In the genomic region with DNA sequence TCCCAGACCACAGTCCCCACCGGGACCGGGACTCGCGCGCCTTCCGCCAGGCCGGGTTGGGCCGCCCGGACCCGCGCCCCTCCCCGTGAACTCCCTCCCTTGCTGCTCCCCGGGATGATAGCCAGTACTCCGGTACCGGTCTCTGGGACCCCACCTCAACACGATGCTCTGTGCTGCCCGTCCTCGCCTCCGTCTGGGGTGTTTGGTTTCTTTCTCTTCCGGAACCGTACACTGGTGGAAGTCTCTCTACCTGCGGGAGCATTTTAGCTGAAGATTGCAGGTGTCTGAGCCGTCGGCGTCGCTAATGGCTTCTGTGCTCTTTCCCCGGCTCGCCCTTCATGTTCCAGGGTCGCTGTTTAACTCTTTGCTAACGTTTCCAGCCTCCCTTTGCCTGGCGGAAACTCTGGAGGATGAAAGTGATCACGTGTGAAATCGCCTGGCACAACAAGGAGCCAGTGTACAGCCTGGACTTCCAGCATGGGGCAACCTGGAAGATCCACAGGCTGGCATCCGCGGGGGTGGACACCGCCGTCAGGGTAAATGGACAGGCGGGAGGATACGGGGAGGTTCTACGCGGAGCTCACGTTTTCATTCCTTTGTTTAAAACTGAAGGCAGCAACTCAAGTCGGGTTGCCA, we compare ENCODE assay signal across 8 mouse cellular contexts. TPM values are rescaled to one million over a fixed set of nuclear protein-coding genes. Genes with fewer than 3 reads are reported as not detected.
DNase-seq lines count a peak whose midpoint lies in the region; ATAC-seq and TF ChIP-seq lines count a peak whose summit lies in the region.

No protein-coding gene starts in this region.

- peak; percentile 54; the same call in 1 of the 2 replicates for ATAC-seq in limb, embryonic 14.5 days (ENCODE audit: low FRiP score, low read depth)
- ATAC-seq in neural tube, embryonic 11.5 days (ENCODE audit: insufficient read depth, low FRiP score, low TSS enrichment), result peak; percentile 18; the same call in 1 of the 2 replicates

- intact Hi-C loops in heart, postnatal 14 days (cut with DNase I), result no loop called here

- H3K27ac ChIP-seq in limb, embryonic 14.5 days (replicated peaks; ENCODE audit: low read depth, low read length), result no peak overlapping the region
- H3K27ac ChIP-seq in neural tube, embryonic 11.5 days (ENCODE audit: low read depth, low read length), result no peak overlapping the region

- H3K4me1 ChIP-seq in limb, embryonic 14.5 days (ENCODE audit: control insufficient read depth, insufficient read depth, low read length), result peaks cover 3% of the 10 kb centered on the region; the same call in 1 of the 2 replicates
- peaks cover 7% of the 10 kb centered on the region; the same call in 1 of the 2 replicates for H3K4me1 ChIP-seq in neural tube, embryonic 11.5 days (ENCODE audit: control insufficient read depth, insufficient read depth, low read length)

- WGBS in limb, embryonic 14.5 days, result under 1% methylated on average over 41 of the region's 43 CpGs
- under 1% methylated on average over 43 of the region's 43 CpGs for WGBS in neural tube, embryonic 11.5 days

- H3K4me2 ChIP-seq in limb, embryonic 14.5 days (replicated peaks; ENCODE audit: low read depth, low read length, severe bottlenecking), result peak overlapping the region; percentile 87
- peak overlapping the region; percentile 83 for H3K4me2 ChIP-seq in neural tube, embryonic 11.5 days (ENCODE audit: low read depth)

- H3K4me3 ChIP-seq in limb, embryonic 14.5 days (replicated peaks; ENCODE audit: low read length), result peak overlapping the region; percentile 82
- peak overlapping the region; percentile 59 for H3K4me3 ChIP-seq in neural tube, embryonic 11.5 days (ENCODE audit: low read depth, low read length)

- no peak for TF ChIP-seq POLR2A in limb, embryonic 14.5 days (IDR thresholded peaks at IDR 0.05; ENCODE audit: borderline replicate concordance, extremely low read depth, insufficient read depth, insufficient read length)

- no peaks in the 10 kb centered on the region for H3K9me3 ChIP-seq in limb, embryonic 14.5 days (ENCODE audit: control insufficient read depth, low read length)
- H3K9me3 ChIP-seq in neural tube, embryonic 11.5 days (ENCODE audit: control insufficient read depth, low read length), result no peaks in the 10 kb centered on the region

- H3K27me3 ChIP-seq in limb, embryonic 14.5 days (ENCODE audit: control insufficient read depth, insufficient read depth, low read length), result no peaks in the 10 kb centered on the region
- no peaks in the 10 kb centered on the region for H3K27me3 ChIP-seq in neural tube, embryonic 11.5 days (ENCODE audit: control insufficient read depth, insufficient read depth, low read length)

- H3K9ac ChIP-seq in limb, embryonic 14.5 days (ENCODE audit: low read depth, low read length, severe bottlenecking), result peak overlapping the region; percentile 72
- peak overlapping the region; percentile 59 for H3K9ac ChIP-seq in neural tube, embryonic 11.5 days (ENCODE audit: low read length)

- DNase-seq in layer of hippocampus, adult 11-12 months (ENCODE audit: low spot score), result peak; percentile 11
- no peak for DNase-seq in layer of hippocampus, adult 9-11 months
- DNase-seq in R1 (ENCODE audit: low read depth, low spot score), result peak; percentile 62
- DNase-seq in embryo, embryonic 9.5 days (ENCODE audit: extremely low spot score), result peak; percentile 62
- DNase-seq in heart, postnatal 14 days, result peak; percentile 6 to 16
- peak; percentile 9 for DNase-seq in limb, embryonic 14.5 days (ENCODE audit: low spot score)
- peak; percentile 50 for DNase-seq in neural tube, embryonic 11.5 days (ENCODE audit: low spot score)
- DNase-seq in layer of hippocampus, postnatal 36 days, result no peak

- peaks cover 29% of the 10 kb centered on the region for H3K36me3 ChIP-seq in limb, embryonic 14.5 days (ENCODE audit: control insufficient read depth, insufficient read depth, low read length)
- H3K36me3 ChIP-seq in neural tube, embryonic 11.5 days (ENCODE audit: control insufficient read depth, insufficient read depth, low read length), result peaks cover 3% of the 10 kb centered on the region; the same call in 1 of the 2 replicates

RNA-seq across cellular contexts. Expression of a gene that starts 0.5 kb away (rescaled TPM):
- 1 to 10 TPM; 2.8 TPM for total RNA-seq in heart, postnatal 14 days (2021)
- polyA plus RNA-seq in limb, embryonic 14.5 days (2012; rRNA removed), result 43.2 and 44.4 TPM in 2 replicates
- polyA plus RNA-seq in limb, embryonic 14.5 days (2014; fragmentation: Nextera tagmentation; extraction: Ambion mirVana), result 66.3 and 73.9 TPM in 2 replicates
- 80.9 and 87.2 TPM in 2 replicates for polyA plus RNA-seq in neural tube, embryonic 11.5 days (2014; fragmentation: Nextera tagmentation; extraction: Ambion mirVana)
- total RNA-seq in layer of hippocampus, postnatal 36 days (2021), result under 1 TPM; 0.47 to 0.53 TPM

RNA-seq across cellular contexts. Expression of a gene that starts 52.3 kb away (rescaled TPM):
- 10 to 100 TPM; 18.6 to 19.1 TPM for total RNA-seq in heart, postnatal 14 days (2021)
- polyA plus RNA-seq in limb, embryonic 14.5 days (2012; rRNA removed), result 26.4 and 32.5 TPM in 2 replicates
- 29.3 and 32.0 TPM in 2 replicates for polyA plus RNA-seq in limb, embryonic 14.5 days (2014; fragmentation: Nextera tagmentation; extraction: Ambion mirVana)
- polyA plus RNA-seq in neural tube, embryonic 11.5 days (2014; fragmentation: Nextera tagmentation; extraction: Ambion mirVana), result 33.4 and 34.5 TPM in 2 replicates
- total RNA-seq in layer of hippocampus, postnatal 36 days (2021), result 10 to 100 TPM; 30.4 to 31.2 TPM

Comparison
In these comparisons a context has a peak if more than half of its experiments do, and no peak if none do; other contexts are left out.
1. DNase-seq: peak in layer of hippocampus, adult 11-12 months (single experiment), R1 (single experiment), embryo, embryonic 9.5 days (single experiment), heart, postnatal 14 days (2 of 2), limb, embryonic 14.5 days (single experiment) and neural tube, embryonic 11.5 days (single experiment); none in layer of hippocampus, adult 9-11 months (single experiment) and layer of hippocampus, postnatal 36 days (0 of 2).